Mouse (Mus musculus): ENCODE results near the gene Hsp90b1. TPM values are rescaled to one million over a fixed set of nuclear protein-coding genes. Genes with fewer than 3 reads are reported as not detected.
"Not testable (repeated sequence)": the region's sequence is repeated elsewhere in the genome, so short reads cannot be mapped to it uniquely, and the experiment has no call there.

The Hsp90b1 gene
- polyA plus RNA-seq, 1 experiment from 2014 or later: 327 TPM

- peaks cover 64% of the 10 kb centered on the region for H3K4me1 ChIP-seq (replicated peaks)
- H3K27ac ChIP-seq: peak overlapping the region; percentile 83
- no peaks in the 10 kb centered on the region for H3K9me3 ChIP-seq (replicated peaks)
- under 1% methylated on average over 33 of the region's 33 CpGs for WGBS (ENCODE audit: insufficient replicate concordance)
- DNase-seq (peak; percentile 23), ATAC-seq (ENCODE audit: low read depth) (no peak)
- H3K36me3 ChIP-seq: peaks cover 43% of the 10 kb centered on the region
- no peaks in the 10 kb centered on the region for H3K27me3 ChIP-seq
- peak overlapping the region; percentile 94 for H3K9ac ChIP-seq
- H3K4me2 ChIP-seq: peak overlapping the region; percentile 90
- peak overlapping the region; percentile 89 for H3K4me3 ChIP-seq (replicated peaks)
Observed at GRCm38 (mm10) chr10:86704589-86705191, 619 bp downstream of the Hsp90b1 start.

GRCm38 (mm10) chr10:86704141-86704540 lies 1.2 kb downstream of the Hsp90b1 start:
- Histone ChIP-seq H3K36me3 (peaks cover 49% of the 10 kb centered on the region), H3K9ac (peak overlapping the region; percentile 94), H3K4me2 (peak overlapping the region; percentile 90), H3K9me3 (replicated peaks) (no peaks in the 10 kb centered on the region), H3K4me3 (replicated peaks) (peak overlapping the region; percentile 89), H3K27me3 (no peaks in the 10 kb centered on the region), H3K27ac (peak overlapping the region; percentile 83; the same call in 1 of the 2 replicates), H3K4me1 (replicated peaks) (peaks cover 69% of the 10 kb centered on the region)
- DNase-seq (no peak), ATAC-seq (ENCODE audit: low read depth) (no peak)
- WGBS (ENCODE audit: insufficient replicate concordance): 3% methylated on average over 8 of the region's 8 CpGs

DNA sequence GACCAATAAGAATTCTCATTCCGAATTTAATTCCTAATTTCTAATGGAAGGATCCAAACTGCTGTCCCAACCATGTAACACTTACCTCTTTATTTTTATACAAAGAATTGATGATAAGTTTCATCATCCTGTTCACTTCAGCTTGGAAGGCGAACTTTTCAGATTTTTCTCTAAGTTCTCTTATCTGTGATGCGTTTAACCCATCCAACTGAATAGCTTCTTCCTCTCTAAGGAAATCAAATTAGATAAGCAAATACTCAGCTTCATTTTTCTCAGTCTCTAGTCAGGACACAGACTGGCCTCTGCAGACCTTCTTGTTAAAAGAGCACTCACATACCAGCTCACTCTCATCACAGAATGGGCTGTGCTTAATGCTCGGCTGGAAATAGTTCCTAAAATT lies 1.9 kb downstream of the Hsp90b1 start:
- Histone ChIP-seq H3K4me3 (replicated peaks) (peak overlapping the region; percentile 89), H3K4me2 (peak overlapping the region; percentile 90), H3K4me1 (replicated peaks) (peaks cover 69% of the 10 kb centered on the region), H3K9me3 (replicated peaks) (no peaks in the 10 kb centered on the region), H3K27me3 (no peaks in the 10 kb centered on the region), H3K9ac (peak overlapping the region; percentile 94), H3K27ac (no peak overlapping the region), H3K36me3 (peaks cover 55% of the 10 kb centered on the region)
- ATAC-seq (ENCODE audit: low read depth) (no peak), DNase-seq (no peak)
- WGBS (ENCODE audit: insufficient replicate concordance): 62% methylated on average over 4 of the region's 4 CpGs

DNA sequence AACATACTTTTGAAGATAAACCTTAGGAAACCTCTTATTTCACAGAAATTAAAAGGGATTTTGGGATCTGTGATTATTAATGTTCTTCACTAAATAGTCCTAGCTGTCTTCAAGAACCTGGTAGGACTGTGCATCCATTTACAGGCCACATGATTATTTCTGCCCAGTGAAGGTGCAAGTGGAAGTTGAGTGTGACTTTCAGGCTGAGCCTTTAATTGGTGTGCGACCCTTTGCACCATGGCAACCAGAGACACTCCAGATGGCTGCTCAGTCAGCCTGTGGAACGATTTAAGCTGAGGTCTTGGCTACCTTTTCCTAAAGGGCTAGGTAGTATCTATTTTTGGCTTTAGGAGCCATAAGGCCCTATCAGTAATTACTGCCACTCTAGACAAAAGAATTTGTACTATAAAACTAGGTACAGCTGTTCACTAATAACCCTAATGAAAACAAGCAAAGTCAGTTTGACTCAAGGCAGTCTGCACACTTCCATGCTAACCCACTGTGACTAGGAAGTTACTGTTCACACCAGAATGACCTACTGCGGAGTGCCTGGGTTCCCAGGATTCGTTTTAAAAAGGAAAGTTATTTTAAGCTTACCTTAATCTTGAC lies 2.9 kb downstream of the Hsp90b1 start:
- 76% methylated on average over 4 of the region's 4 CpGs for WGBS (ENCODE audit: insufficient replicate concordance)
- Histone ChIP-seq H3K27ac (no peak overlapping the region), H3K4me3 (replicated peaks) (peak overlapping the region; percentile 89), H3K4me1 (replicated peaks) (peaks cover 62% of the 10 kb centered on the region), H3K36me3 (peaks cover 65% of the 10 kb centered on the region), H3K9me3 (replicated peaks) (no peaks in the 10 kb centered on the region), H3K27me3 (no peaks in the 10 kb centered on the region), H3K9ac (no peak overlapping the region), H3K4me2 (peak overlapping the region; percentile 90)
- no peak for DNase-seq
- no peak for ATAC-seq (ENCODE audit: low read depth)

- H3K9me3 ChIP-seq (replicated peaks): no peaks in the 10 kb centered on the region
- H3K9ac ChIP-seq: peak overlapping the region; percentile 37; the same call in 1 of the 2 replicates
- H3K27me3 ChIP-seq: no peaks in the 10 kb centered on the region
- peaks cover 51% of the 10 kb centered on the region for H3K4me1 ChIP-seq (replicated peaks)
- DNase-seq: no peak
- peak overlapping the region; percentile 27 for H3K4me2 ChIP-seq
- no peak overlapping the region for H3K27ac ChIP-seq
- peaks cover 72% of the 10 kb centered on the region for H3K36me3 ChIP-seq
- H3K4me3 ChIP-seq (replicated peaks): peak overlapping the region; percentile 20; the same call in 1 of the 2 replicates
- no peak for ATAC-seq (ENCODE audit: low read depth)
- WGBS (ENCODE audit: insufficient replicate concordance): 47% methylated on average over 3 of the region's 3 CpGs
Observed at GRCm38 (mm10) chr10:86700973-86701372, 4.3 kb downstream of the Hsp90b1 start.

- H3K36me3 ChIP-seq: peaks cover 79% of the 10 kb centered on the region
- 0 out of 2 replicates have a peak overlapping the region, but pooled peaks have one; percentile 8 for H3K4me3 ChIP-seq (replicated peaks)
- H3K9ac ChIP-seq: 0 out of 2 replicates have a peak overlapping the region, but pooled peaks have one; percentile 22
- peaks cover 51% of the 10 kb centered on the region for H3K4me1 ChIP-seq (replicated peaks)
- ATAC-seq (ENCODE audit: low read depth) (no peak), DNase-seq (no peak)
- H3K4me2 ChIP-seq: peak overlapping the region; percentile 27; the same call in 1 of the 2 replicates
- H3K27ac ChIP-seq: no peak overlapping the region
- H3K9me3 ChIP-seq (replicated peaks): no peaks in the 10 kb centered on the region
- 58% methylated on average over 3 of the region's 3 CpGs for WGBS (ENCODE audit: insufficient replicate concordance)
- H3K27me3 ChIP-seq: no peaks in the 10 kb centered on the region
Observed at GRCm38 (mm10) chr10:86700251-86700650, 5.1 kb downstream of the Hsp90b1 start.

DNA sequence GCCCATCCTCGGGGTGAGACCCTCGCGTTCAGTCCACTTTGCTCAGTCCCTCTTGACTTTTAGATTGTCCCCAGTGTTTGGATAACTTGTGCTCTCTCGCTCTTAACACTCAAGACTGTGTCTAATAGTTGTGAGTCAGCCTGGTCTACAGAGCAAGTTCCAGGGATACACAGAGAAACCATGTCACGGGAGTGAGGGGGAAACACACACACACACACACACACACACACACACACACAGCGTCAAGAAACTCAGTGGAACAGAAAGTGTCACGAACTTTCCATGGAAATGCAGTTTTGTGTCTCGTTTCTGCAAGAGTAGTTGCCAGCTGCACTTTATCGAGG lies 19.3 kb downstream of the Hsp90b1 start:
- H3K4me2 ChIP-seq: peak overlapping the region; percentile 84
- DNase-seq; H3K9me3 ChIP-seq (replicated peaks); H3K27me3 ChIP-seq; ATAC-seq (ENCODE audit: low read depth); H3K4me1 ChIP-seq (replicated peaks); H3K27ac ChIP-seq: not testable (repeated sequence)
- WGBS (ENCODE audit: insufficient replicate concordance): 19% methylated on average over 9 of the region's 9 CpGs
- peaks cover 14% of the 10 kb centered on the region for H3K36me3 ChIP-seq
- peak overlapping the region; percentile 77 for H3K4me3 ChIP-seq (replicated peaks)
- H3K9ac ChIP-seq: peak overlapping the region; percentile 87

GRCm38 (mm10) chr10:86685179-86686016 lies 19.9 kb downstream of the Hsp90b1 start:
- H3K36me3 ChIP-seq: peaks cover 10% of the 10 kb centered on the region
- not testable (repeated sequence) for H3K9me3 ChIP-seq (replicated peaks); H3K4me1 ChIP-seq (replicated peaks); H3K27me3 ChIP-seq
- peak overlapping the region; percentile 73 for H3K27ac ChIP-seq
- peak overlapping the region; percentile 77 for H3K4me3 ChIP-seq (replicated peaks)
- ATAC-seq (ENCODE audit: low read depth): peak; percentile 87
- 0% methylated on average over 52 of the region's 53 CpGs for whole genome bisulfite sequencing (ENCODE audit: insufficient replicate concordance)
- H3K4me2 ChIP-seq: peak overlapping the region; percentile 84
- H3K9ac ChIP-seq: peak overlapping the region; percentile 87
- DNase-seq: peak; percentile 64

GRCm38 (mm10) chr10:86684797-86685178 lies 20.5 kb downstream of the Hsp90b1 start:
- not testable (repeated sequence) for DNase-seq; H3K27me3 ChIP-seq; H3K36me3 ChIP-seq; H3K27ac ChIP-seq; H3K9me3 ChIP-seq (replicated peaks); H3K9ac ChIP-seq; H3K4me1 ChIP-seq (replicated peaks)
- peak; percentile 3; the same call in 1 of the 2 replicates for ATAC-seq (ENCODE audit: low read depth)
- WGBS (ENCODE audit: insufficient replicate concordance): 25% methylated on average over 2 of the region's 2 CpGs
- H3K4me2 ChIP-seq: peak overlapping the region; percentile 84
- peak overlapping the region; percentile 77 for H3K4me3 ChIP-seq (replicated peaks)

DNA sequence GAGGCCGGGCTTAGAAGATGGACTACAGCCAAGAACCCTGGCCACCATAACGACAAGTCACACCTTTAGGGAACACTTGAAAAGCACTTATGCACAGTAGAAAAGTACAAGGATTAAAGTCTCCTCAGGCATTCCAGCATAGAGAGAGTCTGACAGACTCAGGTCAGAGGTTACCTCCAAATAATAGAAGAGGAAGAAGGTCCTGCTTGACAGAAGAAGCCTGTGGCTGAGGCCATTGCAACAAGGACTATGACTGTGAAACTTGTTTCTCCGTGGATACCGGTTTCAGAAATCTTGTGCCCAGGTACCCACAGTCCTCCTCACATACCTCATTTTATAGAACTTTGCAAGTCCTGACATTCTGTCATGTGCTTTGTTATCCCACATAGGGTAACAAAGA lies 34.8 kb downstream of the Hsp90b1 start:
- H3K4me1 ChIP-seq (replicated peaks); H3K4me3 ChIP-seq (replicated peaks); H3K4me2 ChIP-seq; DNase-seq; H3K27ac ChIP-seq; H3K36me3 ChIP-seq; ATAC-seq (ENCODE audit: low read depth); H3K9ac ChIP-seq; H3K27me3 ChIP-seq; H3K9me3 ChIP-seq (replicated peaks): not testable (repeated sequence)
- WGBS (ENCODE audit: insufficient replicate concordance): 70% methylated on average over 4 of the region's 4 CpGs

Data from liver, embryonic 13.5 days (tissue).